Mouse (Mus musculus): ENCODE data around the gene Gm20605.

DNA sequence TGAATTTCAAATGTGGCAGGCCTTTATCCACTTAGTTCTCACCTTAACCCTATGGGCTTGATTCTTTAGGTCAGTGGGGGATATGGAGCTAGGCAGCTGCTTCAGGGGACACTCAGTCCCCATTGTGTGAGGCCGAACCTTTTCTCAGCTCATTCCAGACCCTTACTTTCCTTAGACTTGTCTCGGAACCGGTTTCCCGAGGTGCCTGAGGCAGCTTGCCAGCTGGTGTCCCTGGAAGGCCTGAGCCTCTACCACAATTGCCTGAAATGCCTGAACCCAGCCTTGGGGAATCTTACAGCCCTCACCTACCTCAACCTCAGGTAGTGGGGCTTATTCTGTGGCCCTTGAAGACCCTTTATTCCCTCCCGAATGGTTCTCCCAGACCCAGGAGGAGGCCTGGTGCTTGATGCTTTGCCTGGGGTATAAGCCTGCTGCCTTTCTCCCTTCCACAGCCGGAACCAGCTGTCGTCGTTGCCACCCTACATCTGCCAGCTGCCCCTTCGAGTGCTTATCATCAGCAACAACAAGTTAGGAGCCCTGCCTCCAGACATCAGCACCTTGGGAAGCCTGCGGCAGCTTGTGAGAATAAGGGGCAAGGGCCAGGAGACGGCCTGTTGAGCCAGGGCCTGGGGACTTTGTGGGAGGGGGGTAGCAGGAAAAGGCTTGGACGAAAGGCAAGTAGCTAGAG, 4.6 kb downstream of the Gm20605 start:
- TF ChIP-seq POLR2A (IDR thresholded peaks at IDR 0.05; ENCODE audit: insufficient read length, low read depth), result no peak
- TF ChIP-seq POLR2AphosphoS2 (IDR thresholded peaks at IDR 0.05; ENCODE audit: insufficient read length, low read depth), result no peak
- TF ChIP-seq SRF (IDR thresholded peaks at IDR 0.05; ENCODE audit: control insufficient read depth, insufficient read length, low read depth), result no peak
- TF ChIP-seq USF1 (IDR thresholded peaks at IDR 0.05; ENCODE audit: low read depth), result no peak
- TF ChIP-seq MAX (IDR thresholded peaks at IDR 0.05; ENCODE audit: low read depth), result no peak
- TF ChIP-seq MYOD1 (IDR thresholded peaks at IDR 0.05; ENCODE audit: control insufficient read depth in 1 of 3, insufficient read length in 2 of 3, low read depth in 2 of 3), result no peak

Measured in myocyte (in vitro differentiated cells).